Mouse (Mus musculus): ENCODE data around the gene Tha1.

Tha1 gene

GRCm38 (mm10) chr11:117872861-117873608, at the start of gene Tha1:
TSS of gene Tha1 (minus strand) at chr11:117873481.
- DNase-seq (ENCODE audit: low spot score in 2 of 2) = peak in 1 of 2 experiments; percentile 74

GRCm38 (mm10) chr11:117919211-117919610, 45.9 kb upstream of the Tha1 start:
- no peak for DNase-seq (ENCODE audit: low spot score in 2 of 2)

GRCm38 (mm10) chr11:117918541-117918940, 45.3 kb upstream of the Tha1 start:
- DNase-seq (ENCODE audit: low spot score in 2 of 2) = no peak

DNA sequence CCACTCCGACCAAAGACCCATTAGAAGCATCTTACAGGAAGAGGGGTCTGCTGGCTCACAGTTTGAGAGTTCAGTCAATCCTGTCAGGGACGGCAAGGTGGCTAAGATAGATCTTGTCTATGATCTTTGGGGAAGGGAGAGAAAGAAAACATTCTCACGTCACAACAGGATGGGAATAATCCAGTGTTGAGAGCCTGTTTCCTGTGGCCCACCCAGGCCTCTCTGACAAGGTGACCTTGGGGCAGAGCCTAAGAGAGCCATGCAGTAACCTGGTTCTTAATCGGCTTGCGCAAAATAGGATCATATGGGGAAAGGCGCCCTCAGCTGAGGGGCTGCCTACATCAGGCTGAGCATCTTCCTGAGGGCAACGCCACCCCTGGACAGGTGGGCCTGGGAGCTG, 42.6 kb upstream of the Tha1 start:
- no peak for DNase-seq (ENCODE audit: low spot score in 2 of 2)

DNA sequence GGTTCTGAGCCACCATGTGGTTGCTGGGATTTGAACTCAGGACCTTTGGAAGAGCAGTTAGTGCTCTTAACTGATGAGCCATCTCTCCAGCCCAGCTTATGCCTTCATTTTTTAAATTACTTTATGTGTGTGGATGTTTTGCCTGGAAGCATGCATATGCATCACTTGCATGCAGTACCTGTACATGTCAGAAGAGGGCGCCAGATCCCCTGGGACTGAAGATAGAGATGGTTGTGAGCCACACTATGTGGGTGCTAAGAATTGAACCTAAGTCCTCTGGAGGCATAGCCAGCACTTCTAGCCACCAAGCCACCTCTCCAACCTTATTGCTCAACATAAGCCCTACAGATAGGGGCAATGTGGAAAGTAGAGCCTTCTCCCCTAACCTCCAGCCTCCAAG, 42.1 kb upstream of the Tha1 start:
- no peak for DNase-seq (ENCODE audit: low spot score in 2 of 2)

GRCm38 (mm10) chr11:117914531-117914930, 41.2 kb upstream of the Tha1 start:
- no peak for DNase-seq (ENCODE audit: low spot score in 2 of 2)

- DNase-seq (ENCODE audit: low spot score in 2 of 2) = peak in 1 of 2 experiments; percentile 72
These were observed 39.5 kb upstream of the Tha1 start for GRCm38 (mm10) chr11:117912684-117913352.

DNA sequence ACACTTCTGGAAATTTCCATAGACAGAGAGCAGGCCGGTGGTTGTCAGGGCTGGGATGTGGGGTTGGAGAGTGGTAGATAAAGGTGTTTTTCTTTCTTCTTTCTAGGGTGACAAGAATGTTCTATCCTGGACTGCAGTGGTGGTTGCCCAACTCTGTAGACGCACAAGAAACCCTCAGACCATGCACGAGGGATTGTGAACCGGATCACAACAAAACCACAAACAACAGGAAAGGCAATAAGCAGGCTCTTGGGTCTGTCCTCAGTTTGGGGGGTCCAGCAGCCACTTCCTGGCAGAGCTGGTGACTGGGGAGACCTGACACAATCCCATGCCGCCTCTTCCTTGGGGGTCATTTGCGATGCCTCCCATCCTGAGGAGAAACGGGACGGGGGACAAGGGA, 36.1 kb upstream of the Tha1 start:
- DNase-seq (ENCODE audit: low spot score in 2 of 2) = no peak

GRCm38 (mm10) chr11:117904442-117904841, 31.2 kb upstream of the Tha1 start:
- DNase-seq (ENCODE audit: low spot score in 2 of 2) = no peak

- DNase-seq (ENCODE audit: low spot score in 2 of 2) = no peak
These were observed 29.0 kb upstream of the Tha1 start for GRCm38 (mm10) chr11:117902282-117902681.

DNA sequence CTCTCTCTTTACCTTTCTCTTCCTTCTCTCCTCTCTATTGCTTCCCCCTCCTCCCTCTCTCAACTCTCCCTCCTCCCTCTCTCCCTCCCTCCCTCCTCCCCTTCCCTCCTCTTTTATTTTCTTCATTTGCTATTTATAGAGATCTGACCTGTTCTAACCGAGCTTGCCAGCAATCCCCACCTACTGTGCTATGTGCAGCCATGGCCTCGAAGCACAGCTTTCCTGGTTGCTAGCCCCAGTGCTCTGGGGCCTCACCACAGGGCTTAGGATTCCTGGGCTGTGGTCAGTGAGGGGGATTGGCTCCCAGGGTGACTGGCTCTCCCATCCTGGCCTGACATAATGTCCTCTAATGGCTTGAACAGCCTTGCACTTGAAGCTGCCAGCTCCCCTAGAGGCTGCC, 23.3 kb upstream of the Tha1 start:
- DNase-seq (ENCODE audit: low spot score in 2 of 2) = no peak

DNA sequence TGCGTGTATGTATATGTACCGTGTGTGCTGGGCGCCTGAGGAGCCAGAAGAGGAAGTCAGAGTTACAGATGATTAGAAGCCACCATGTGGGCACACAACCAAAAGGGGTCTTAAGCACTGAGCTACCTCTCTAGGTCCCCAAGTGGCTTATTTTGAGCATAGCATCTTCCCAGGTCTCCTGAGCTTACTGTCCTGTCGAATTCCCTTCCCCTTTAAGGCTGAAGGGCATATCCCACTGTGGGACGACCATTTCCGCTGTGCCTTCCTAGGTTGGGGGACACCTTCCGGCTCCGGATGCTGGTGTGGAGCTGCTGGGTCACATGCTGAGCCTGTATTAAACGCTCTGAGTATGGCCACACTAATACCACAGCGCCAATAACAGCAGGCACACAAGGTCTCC, 21.4 kb upstream of the Tha1 start:
- DNase-seq (ENCODE audit: low spot score in 2 of 2) = no peak

DNA sequence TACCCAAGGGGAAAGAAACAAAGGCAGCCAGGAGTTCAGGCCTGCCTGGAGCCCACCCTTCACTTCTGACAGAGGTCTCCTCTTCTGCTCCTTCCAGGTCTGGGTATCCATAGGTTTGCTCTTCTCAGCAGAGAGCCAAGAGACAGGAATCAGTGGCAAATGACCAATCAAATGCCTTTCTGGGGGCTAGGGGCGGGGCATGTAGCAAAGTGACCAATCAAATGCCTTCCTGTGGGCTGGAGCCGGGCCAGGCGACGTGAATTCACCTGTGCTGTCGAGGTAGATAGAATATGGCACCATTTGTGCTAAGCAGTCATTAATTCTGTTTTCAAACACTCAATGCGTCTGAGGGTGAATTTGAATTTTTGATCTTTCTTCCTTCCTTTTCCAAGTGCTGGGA, 18.9 kb upstream of the Tha1 start:
- DNase-seq (ENCODE audit: low spot score in 2 of 2) = no peak

GRCm38 (mm10) chr11:117891581-117892175, 18.4 kb upstream of the Tha1 start:
- DNase-seq (ENCODE audit: low spot score in 2 of 2) = no peak

DNA sequence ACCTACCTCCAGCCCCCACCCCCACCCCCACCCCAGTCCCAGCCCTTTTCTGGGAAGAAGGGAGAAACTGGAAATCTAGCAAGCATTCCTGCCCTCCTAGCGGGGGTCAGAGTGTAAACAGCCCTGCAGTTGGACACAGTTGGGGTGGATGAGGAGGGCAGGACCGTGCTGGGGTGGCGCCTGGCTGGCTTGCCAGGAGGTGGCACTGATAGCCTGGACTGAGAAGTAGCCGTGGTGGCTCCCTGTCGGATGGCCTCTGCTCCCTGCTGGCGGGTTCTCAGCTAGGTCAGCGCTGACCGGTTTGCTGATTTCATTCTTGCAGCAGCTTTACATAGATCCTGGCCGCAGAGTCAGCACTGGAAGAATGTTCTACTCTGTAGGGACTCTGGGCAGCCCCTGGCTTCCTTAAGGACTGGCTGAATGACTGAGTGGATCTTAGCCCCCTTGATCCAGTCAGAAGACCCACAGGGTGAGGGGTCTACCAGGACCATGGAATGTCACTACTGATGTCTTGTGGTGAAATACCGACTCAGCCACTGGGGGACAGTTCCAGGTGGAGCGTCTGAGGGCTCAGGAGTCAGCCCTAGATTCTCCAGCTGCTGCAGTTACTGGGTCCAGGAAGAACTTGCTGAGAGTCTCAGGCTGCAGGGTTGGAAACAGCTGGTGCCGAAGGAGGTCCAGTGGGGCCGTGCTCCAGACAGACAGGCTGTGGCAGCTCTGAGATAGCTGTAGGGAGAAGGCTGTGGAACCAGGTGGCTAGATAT, 17.4 kb upstream of the Tha1 start:
- no peak for DNase-seq (ENCODE audit: low spot score in 2 of 2)

DNA sequence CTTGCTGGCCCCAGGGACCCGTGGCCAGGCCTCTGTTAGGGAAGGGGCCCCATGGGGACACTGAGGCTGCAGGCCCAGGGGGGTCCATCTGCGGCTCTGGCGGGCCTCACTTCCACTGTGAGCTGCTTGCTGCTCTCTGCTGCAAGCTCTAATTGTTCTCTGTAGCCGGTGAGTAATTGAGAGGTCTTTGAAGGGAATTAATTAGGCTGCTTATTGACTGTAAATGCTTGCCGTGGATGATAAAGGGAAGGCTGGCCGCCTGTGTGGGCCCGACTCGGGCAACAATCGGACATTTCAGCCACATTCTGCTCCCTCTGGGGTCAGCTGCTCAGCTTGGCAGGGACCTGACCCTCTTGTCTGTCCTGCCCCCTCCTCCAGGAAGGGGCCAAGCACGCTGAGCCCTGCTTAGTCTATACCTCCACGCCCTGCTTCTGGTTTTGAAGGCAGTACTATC, 16.6 kb upstream of the Tha1 start:
- no peak for DNase-seq (ENCODE audit: low spot score in 2 of 2)

GRCm38 (mm10) chr11:117888853-117889822, 15.9 kb upstream of the Tha1 start:
- peak in 1 of 2 experiments; percentile 47 for DNase-seq (ENCODE audit: low spot score in 2 of 2)

DNA sequence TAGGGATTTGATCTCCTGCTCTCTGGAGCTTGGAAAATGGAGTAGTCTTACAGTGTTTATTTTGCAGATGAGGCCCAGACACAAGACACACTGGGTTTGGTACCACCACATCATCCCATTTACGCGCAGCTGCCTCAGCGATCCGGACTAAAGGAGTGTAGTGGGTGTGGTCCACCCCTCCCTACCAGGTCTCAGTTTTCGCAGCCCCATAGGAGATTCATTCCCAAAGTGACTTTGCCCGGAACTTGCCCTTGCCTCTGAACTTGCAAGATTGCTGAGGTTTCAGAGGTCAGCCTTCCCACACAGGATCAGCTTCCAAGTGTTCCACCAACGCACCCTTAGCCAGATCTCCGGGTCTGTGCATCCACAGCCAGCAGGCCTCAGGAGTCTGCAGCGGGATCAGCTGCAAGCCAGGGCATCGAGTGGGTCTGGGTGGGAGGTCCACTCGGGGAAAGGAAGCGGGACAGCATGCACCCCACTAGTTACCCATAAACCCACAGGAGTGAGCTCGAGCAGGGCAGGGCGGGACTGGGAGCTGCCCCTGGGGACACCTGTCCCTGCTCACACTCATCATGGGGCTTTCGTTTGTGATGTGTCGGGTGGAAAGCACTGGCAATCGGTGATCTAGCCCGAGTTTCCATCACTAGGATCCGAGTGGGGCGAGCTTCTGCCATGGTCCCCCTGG, 15.0 kb upstream of the Tha1 start:
- DNase-seq (ENCODE audit: low spot score in 2 of 2) = no peak

DNA sequence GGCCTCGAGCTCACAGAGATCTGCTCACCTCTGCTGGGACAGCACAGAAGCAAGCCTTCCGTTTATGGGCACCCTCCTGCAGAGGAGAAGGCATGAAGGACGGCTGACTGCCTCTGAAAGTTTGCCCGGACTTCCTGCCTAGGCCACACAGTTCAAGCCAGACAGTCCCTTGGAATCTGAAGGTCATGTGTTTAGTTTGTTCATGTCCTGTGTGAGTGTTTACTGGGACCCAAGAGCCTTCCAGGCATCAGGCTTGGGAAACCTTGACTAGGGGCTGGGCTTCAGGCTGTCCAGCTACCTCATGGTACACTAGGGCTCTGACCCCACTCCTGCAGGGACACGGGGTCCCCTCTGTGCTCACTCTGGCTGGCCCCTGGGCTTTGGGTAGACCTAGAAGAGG, 12.7 kb upstream of the Tha1 start:
- DNase-seq (ENCODE audit: low spot score in 2 of 2) = no peak

- DNase-seq (ENCODE audit: low spot score in 2 of 2) = no peak
These were observed 8.9 kb upstream of the Tha1 start for GRCm38 (mm10) chr11:117882208-117882607.

All from frontal cortex, postnatal 10 days (tissue).